Mouse (Mus musculus): Measurements from ENCODE around the gene Acsbg2. TPM values are rescaled to one million over a fixed set of nuclear protein-coding genes. Genes with fewer than 3 reads are reported as not detected.

The Acsbg2 gene
- total and polyA plus RNA-seq, 2 experiments from 2014 or later = 0.04 TPM; not detected in 1

- Histone ChIP-seq H3K36me3 (replicated peaks; ENCODE audit: control insufficient read depth, insufficient read depth, low read length) (no peaks in the 10 kb centered on the region), H3K4me1 (ENCODE audit: control insufficient read depth, insufficient read depth) (no peaks in the 10 kb centered on the region), H3K9me3 (replicated peaks; ENCODE audit: control insufficient read depth, low read length) (no peaks in the 10 kb centered on the region), H3K4me2 (ENCODE audit: low read depth, low read length) (peak overlapping the region; percentile 93), H3K27ac (ENCODE audit: low read depth) (no peak overlapping the region), H3K4me3 (ENCODE audit: low read depth, low read length) (peak overlapping the region; percentile 78), H3K9ac (replicated peaks; ENCODE audit: low read depth, low read length) (peak overlapping the region; percentile 57; the same call in 1 of the 2 replicates), H3K27me3 (ENCODE audit: control insufficient read depth, insufficient read depth, low read length) (no peaks in the 10 kb centered on the region)
- ATAC-seq (ENCODE audit: insufficient read depth, low read depth) (no peak), DNase-seq (ENCODE audit: low spot score) (no peak)
- TF ChIP-seq CTCF (IDR thresholded peaks at IDR 0.05; ENCODE audit: low read depth) = no peak
- TF ChIP-seq EP300 (IDR thresholded peaks at IDR 0.05; ENCODE audit: low read depth) = no peak
- WGBS = 52% methylated on average over 11 of the region's 11 CpGs
Measured at GRCm38 (mm10) chr17:56829171-56829570, 45.1 kb downstream of the Acsbg2 start.

DNA sequence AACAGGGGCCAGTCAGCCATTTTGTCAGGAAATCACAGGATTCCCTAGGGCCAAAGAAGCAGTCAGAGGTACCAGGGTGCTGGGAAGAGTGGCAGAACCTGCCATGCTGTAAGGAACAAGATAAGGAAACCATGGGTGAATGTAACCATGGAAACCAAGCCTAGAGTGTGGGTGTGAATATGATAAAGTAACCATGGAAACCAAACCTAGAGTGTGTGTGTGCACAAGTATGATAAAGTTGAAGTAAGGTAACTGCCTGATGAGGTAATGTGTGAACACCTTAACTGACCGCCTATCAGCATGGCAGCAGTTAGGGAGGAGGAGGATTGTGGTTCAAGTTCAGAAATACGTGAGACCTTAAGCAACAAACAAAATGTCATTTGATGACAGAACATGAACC is 47.5 kb downstream of the Acsbg2 start:
- no peak overlapping the region for H3K27ac ChIP-seq (ENCODE audit: low read depth)
- no peak for ATAC-seq (ENCODE audit: insufficient read depth, low read depth)
- 92% methylated on average over 2 of the region's 2 CpGs for WGBS

GRCm38 (mm10) chr17:56823352-56823751 is 50.9 kb downstream of the Acsbg2 start:
- no peaks in the 10 kb centered on the region for H3K36me3 ChIP-seq (replicated peaks; ENCODE audit: control insufficient read depth, insufficient read depth, low read length)
- no peak for DNase-seq (ENCODE audit: low spot score)
- 61% methylated on average over 2 of the region's 2 CpGs for WGBS
- H3K9me3 ChIP-seq (replicated peaks; ENCODE audit: control insufficient read depth, low read length) = no peaks in the 10 kb centered on the region
- H3K4me2 ChIP-seq (ENCODE audit: low read depth, low read length) = no peak overlapping the region
- no peak overlapping the region for H3K27ac ChIP-seq (ENCODE audit: low read depth)
- H3K9ac ChIP-seq (replicated peaks; ENCODE audit: low read depth, low read length) = no peak overlapping the region
- TF ChIP-seq EP300 (IDR thresholded peaks at IDR 0.05; ENCODE audit: low read depth) = no peak
- TF ChIP-seq CTCF (IDR thresholded peaks at IDR 0.05; ENCODE audit: low read depth) = no peak
- no peak for ATAC-seq (ENCODE audit: insufficient read depth, low read depth)
- no peak overlapping the region for H3K4me3 ChIP-seq (ENCODE audit: low read depth, low read length)
- no peaks in the 10 kb centered on the region for H3K27me3 ChIP-seq (ENCODE audit: control insufficient read depth, insufficient read depth, low read length)
- peaks cover 9% of the 10 kb centered on the region for H3K4me1 ChIP-seq (ENCODE audit: control insufficient read depth, insufficient read depth)

More for the DNA sequence above, 47.5 kb downstream of the Acsbg2 start:
- no peak for TF ChIP-seq CTCF (IDR thresholded peaks at IDR 0.05; ENCODE audit: low read depth)
- TF ChIP-seq EP300 (IDR thresholded peaks at IDR 0.05; ENCODE audit: low read depth) = no peak
- Histone ChIP-seq H3K36me3 (replicated peaks; ENCODE audit: control insufficient read depth, insufficient read depth, low read length) (no peaks in the 10 kb centered on the region), H3K27me3 (ENCODE audit: control insufficient read depth, insufficient read depth, low read length) (no peaks in the 10 kb centered on the region), H3K9me3 (replicated peaks; ENCODE audit: control insufficient read depth, low read length) (no peaks in the 10 kb centered on the region), H3K9ac (replicated peaks; ENCODE audit: low read depth, low read length) (no peak overlapping the region), H3K4me2 (ENCODE audit: low read depth, low read length) (no peak overlapping the region), H3K4me3 (ENCODE audit: low read depth, low read length) (no peak overlapping the region), H3K4me1 (ENCODE audit: control insufficient read depth, insufficient read depth) (no peaks in the 10 kb centered on the region)
- DNase-seq (ENCODE audit: low spot score) = no peak

DNA sequence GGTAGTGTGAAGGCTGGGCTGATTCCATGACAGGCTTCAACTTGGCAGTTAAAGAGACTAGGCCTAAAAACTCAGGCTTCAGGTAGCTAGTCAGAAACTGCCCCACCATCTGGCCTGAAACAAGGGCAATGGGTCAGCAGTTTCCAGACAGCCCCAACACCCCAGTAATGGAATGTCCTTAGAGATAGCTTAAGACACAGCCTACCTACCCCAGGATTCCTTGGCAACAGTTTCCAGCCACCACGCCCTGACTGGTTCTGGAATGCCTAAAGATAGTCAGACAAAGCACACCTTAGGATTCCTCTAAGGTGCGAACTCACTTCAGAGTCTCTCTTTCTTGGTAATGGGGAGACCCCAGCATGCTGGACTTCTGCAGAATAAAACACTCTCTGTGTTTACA is 51.9 kb downstream of the Acsbg2 start:
- Histone ChIP-seq H3K4me1 (ENCODE audit: control insufficient read depth, insufficient read depth) (peaks cover 9% of the 10 kb centered on the region), H3K36me3 (replicated peaks; ENCODE audit: control insufficient read depth, insufficient read depth, low read length) (no peaks in the 10 kb centered on the region), H3K27ac (ENCODE audit: low read depth) (no peak overlapping the region), H3K9ac (replicated peaks; ENCODE audit: low read depth, low read length) (no peak overlapping the region), H3K4me3 (ENCODE audit: low read depth, low read length) (no peak overlapping the region), H3K4me2 (ENCODE audit: low read depth, low read length) (no peak overlapping the region), H3K9me3 (replicated peaks; ENCODE audit: control insufficient read depth, low read length) (no peaks in the 10 kb centered on the region), H3K27me3 (ENCODE audit: control insufficient read depth, insufficient read depth, low read length) (no peaks in the 10 kb centered on the region)
- 76% methylated on average over 2 of the region's 2 CpGs for WGBS
- ATAC-seq (ENCODE audit: insufficient read depth, low read depth) (no peak), DNase-seq (ENCODE audit: low spot score) (no peak)
- no peak for TF ChIP-seq CTCF (IDR thresholded peaks at IDR 0.05; ENCODE audit: low read depth)
- no peak for TF ChIP-seq EP300 (IDR thresholded peaks at IDR 0.05; ENCODE audit: low read depth)

- Histone ChIP-seq H3K9ac (replicated peaks; ENCODE audit: low read depth, low read length) (no peak overlapping the region), H3K27ac (ENCODE audit: low read depth) (peak overlapping the region; percentile 43; the same call in 1 of the 2 replicates), H3K27me3 (ENCODE audit: control insufficient read depth, insufficient read depth, low read length) (no peaks in the 10 kb centered on the region), H3K4me2 (ENCODE audit: low read depth, low read length) (no peak overlapping the region), H3K36me3 (replicated peaks; ENCODE audit: control insufficient read depth, insufficient read depth, low read length) (no peaks in the 10 kb centered on the region), H3K4me3 (ENCODE audit: low read depth, low read length) (no peak overlapping the region), H3K4me1 (ENCODE audit: control insufficient read depth, insufficient read depth) (peaks cover 14% of the 10 kb centered on the region), H3K9me3 (replicated peaks; ENCODE audit: control insufficient read depth, low read length) (no peaks in the 10 kb centered on the region)
- TF ChIP-seq EP300 (IDR thresholded peaks at IDR 0.05; ENCODE audit: low read depth) (no peak), CTCF (IDR thresholded peaks at IDR 0.05; ENCODE audit: low read depth) (no peak)
- DNase-seq (ENCODE audit: low spot score) (no peak), ATAC-seq (ENCODE audit: insufficient read depth, low read depth) (peak; percentile 45; the same call in 1 of the 2 replicates)
- WGBS = 63% methylated on average over 8 of the region's 8 CpGs
Measured at GRCm38 (mm10) chr17:56819694-56820111, 54.5 kb downstream of the Acsbg2 start.

GRCm38 (mm10) chr17:56819032-56819545 is 55.2 kb downstream of the Acsbg2 start:
- Histone ChIP-seq H3K27me3 (ENCODE audit: control insufficient read depth, insufficient read depth, low read length) (no peaks in the 10 kb centered on the region), H3K27ac (ENCODE audit: low read depth) (0 out of 2 replicates have a peak overlapping the region, but pooled peaks have one; percentile 21), H3K4me1 (ENCODE audit: control insufficient read depth, insufficient read depth) (peaks cover 16% of the 10 kb centered on the region), H3K9me3 (replicated peaks; ENCODE audit: control insufficient read depth, low read length) (no peaks in the 10 kb centered on the region), H3K36me3 (replicated peaks; ENCODE audit: control insufficient read depth, insufficient read depth, low read length) (no peaks in the 10 kb centered on the region), H3K4me2 (ENCODE audit: low read depth, low read length) (no peak overlapping the region), H3K9ac (replicated peaks; ENCODE audit: low read depth, low read length) (no peak overlapping the region), H3K4me3 (ENCODE audit: low read depth, low read length) (no peak overlapping the region)
- DNase-seq (ENCODE audit: low spot score) (peak; percentile 44), ATAC-seq (ENCODE audit: insufficient read depth, low read depth) (no peak)
- 51% methylated on average over 6 of the region's 6 CpGs for WGBS
- TF ChIP-seq CTCF (IDR thresholded peaks at IDR 0.05; ENCODE audit: low read depth) (no peak), EP300 (IDR thresholded peaks at IDR 0.05; ENCODE audit: low read depth) (no peak)

Measured in heart, postnatal 0 days (tissue).